Mouse (Mus musculus) left cerebral cortex, postnatal 36 days (tissue): Measurements from ENCODE around the gene Dpy19l3. TPM values are rescaled to one million over a fixed set of nuclear protein-coding genes. Genes with fewer than 3 reads are reported as not detected.

ENCODE experiments used
- DNase-seq, 2 experiments: peaks; one replicate each; pipeline ENCODE4 v3.0.0; 2021 to 2022; ENCODE audit warnings: low spot score in 2 of 2, mixed read lengths in 1 of 2
- intact Hi-C: fragments of 180-260 bp; cut with DNase I; formaldehyde crosslinking; loops from one replicate; pipeline ENCODE4 v1.15.1; 2025
- total RNA-seq, 2 experiments: library from RNA; stranded (reverse); gene quantifications; 2 replicates each; pipeline ENCODE4 v1.2.3; 2021

Gene Dpy19l3
- total RNA-seq = 10 to 100 TPM; 56.6 to 79.9 TPM

- intact Hi-C loops = loop anchor here (5.0 kb wide), 2 partner anchors 48 to 67 kb away; partner anchors contain the start of gene Zfp507
- peak; percentile 84 to 88 for DNase-seq
Observed at GRCm38 (mm10) chr7:35754033-35754885, at the start of gene Dpy19l3. Gene Dpy19l3 (minus strand): TSS chr7:35754454.

- intact Hi-C loops = loop anchor here (5.0 to 10.0 kb wide), 3 partner anchors 51 to 1552 kb away; partner anchors contain the start of genes Dpy19l3 and Pdcd5
- DNase-seq = peak; percentile 87 to 92
Observed at GRCm38 (mm10) chr7:35802906-35803595, 48.8 kb upstream of the Dpy19l3 start, which contains the start of gene Zfp507. Gene Zfp507 (minus strand): TSS chr7:35803003.

GRCm38 (mm10) chr7:35802201-35802905 lies 48.1 kb upstream of the Dpy19l3 start:
- no peak for DNase-seq

GRCm38 (mm10) chr7:35796123-35796522 lies 41.9 kb upstream of the Dpy19l3 start:
- intact Hi-C loops = no loop called here
- DNase-seq = no peak

More at GRCm38 (mm10) chr7:35802201-35802905, 48.1 kb upstream of the Dpy19l3 start:
- intact Hi-C loops = loop anchor here (5.0 to 10.0 kb wide), 3 partner anchors 50 to 1552 kb away; partner anchors contain the start of genes Dpy19l3 and Pdcd5

- intact Hi-C loops = no loop called here
- no peak for DNase-seq
Observed at GRCm38 (mm10) chr7:35794145-35794664, 40.0 kb upstream of the Dpy19l3 start.

- intact Hi-C loops = no loop called here
- peak; percentile 22 to 26 for DNase-seq
Observed at GRCm38 (mm10) chr7:35792150-35792848, 38.0 kb upstream of the Dpy19l3 start.

- no peak for DNase-seq
- intact Hi-C loops = no loop called here
Observed at GRCm38 (mm10) chr7:35790926-35791325, 36.7 kb upstream of the Dpy19l3 start.

- intact Hi-C loops = no loop called here
- DNase-seq = no peak
Observed at GRCm38 (mm10) chr7:35790201-35790600, 35.9 kb upstream of the Dpy19l3 start.

- no peak for DNase-seq
- intact Hi-C loops = no loop called here
Observed at GRCm38 (mm10) chr7:35785579-35785978, 31.3 kb upstream of the Dpy19l3 start.

- intact Hi-C loops = no loop called here
- DNase-seq = no peak
Observed at GRCm38 (mm10) chr7:35782252-35782651, 28.0 kb upstream of the Dpy19l3 start.

GRCm38 (mm10) chr7:35774127-35774526 lies 19.9 kb upstream of the Dpy19l3 start:
- DNase-seq = no peak
- intact Hi-C loops = no loop called here

- DNase-seq = no peak
- intact Hi-C loops = no loop called here
Observed at GRCm38 (mm10) chr7:35772347-35772746, 18.1 kb upstream of the Dpy19l3 start.

GRCm38 (mm10) chr7:35771106-35771505 lies 16.9 kb upstream of the Dpy19l3 start:
- intact Hi-C loops = no loop called here
- no peak for DNase-seq

GRCm38 (mm10) chr7:35770122-35770521 lies 15.9 kb upstream of the Dpy19l3 start:
- DNase-seq = no peak
- intact Hi-C loops = no loop called here

GRCm38 (mm10) chr7:35764461-35764860 lies 10.2 kb upstream of the Dpy19l3 start:
- no peak for DNase-seq
- intact Hi-C loops = no loop called here

GRCm38 (mm10) chr7:35761801-35762200 lies 7.5 kb upstream of the Dpy19l3 start:
- no peak for DNase-seq
- intact Hi-C loops = no loop called here

GRCm38 (mm10) chr7:35759602-35760001 lies 5.3 kb upstream of the Dpy19l3 start:
- no peak for DNase-seq
- intact Hi-C loops = no loop called here

GRCm38 (mm10) chr7:35756510-35757440 lies 2.5 kb upstream of the Dpy19l3 start:
- peak; percentile 22 to 40 for DNase-seq
- intact Hi-C loops = no loop called here
